Mouse (Mus musculus) MN1 (cell line): ENCODE data around the gene Zswim3.
"Not testable (repeated sequence)": the region's sequence is repeated elsewhere in the genome, so short reads cannot be mapped to it uniquely, and the experiment has no call there.

ENCODE experiments used
- DNase-seq: peaks from one replicate; pipeline ENCODE4 v3.0.0-alpha.2; 2016; ENCODE audit warnings: low spot score

The Zswim3 gene

GRCm38 (mm10) chr2:164855572-164855971 is 50.7 kb downstream of the Zswim3 start:
- DNase-seq: not testable (repeated sequence)

DNA sequence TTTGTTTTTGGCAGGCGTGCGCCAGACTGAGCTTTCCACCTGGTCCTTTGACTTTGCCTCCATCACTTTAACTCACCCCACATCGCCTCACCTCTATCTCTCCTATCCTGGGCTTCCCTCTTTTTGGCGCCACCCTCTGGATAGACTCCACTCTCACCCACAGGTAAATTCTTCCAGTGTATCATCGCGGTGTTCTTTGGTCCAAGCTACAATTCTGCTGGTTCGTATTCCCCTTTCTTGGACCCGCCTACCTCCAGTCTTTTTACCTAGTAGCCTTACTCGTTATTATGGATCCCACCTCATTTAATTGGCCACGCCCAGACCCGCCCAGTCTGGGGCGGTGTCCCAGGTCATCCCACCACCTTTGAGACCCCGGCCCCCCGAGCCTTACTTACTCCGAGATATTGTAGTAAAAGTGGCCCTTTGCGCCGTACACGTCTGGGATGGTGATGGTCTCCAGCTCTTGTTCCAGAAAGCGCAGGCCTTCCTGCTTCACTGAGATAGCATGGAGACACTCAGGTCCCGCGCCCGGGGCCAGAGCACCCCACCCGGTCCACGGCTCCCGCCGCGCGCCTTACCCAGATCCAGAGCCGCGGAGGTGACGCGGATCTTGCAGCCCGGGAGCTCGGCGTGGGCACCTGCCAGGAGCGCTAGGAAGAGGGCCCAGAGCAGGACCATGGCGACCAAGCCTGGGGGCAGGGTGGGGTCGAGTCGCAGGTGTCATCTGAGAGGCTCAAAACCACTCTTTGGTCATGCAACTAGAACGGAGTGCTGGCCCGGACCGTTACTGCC is 51.6 kb downstream of the Zswim3 start:
- DNase-seq: peak; percentile 37

- DNase-seq: peak; percentile 65
Measured at GRCm38 (mm10) chr2:164857101-164857821, 52.4 kb downstream of the Zswim3 start, which contains the start of gene Pltp. Pltp (minus strand) TSS chr2:164857711.

- no peak for DNase-seq
Measured at GRCm38 (mm10) chr2:164857842-164858553, 53.1 kb downstream of the Zswim3 start.

DNA sequence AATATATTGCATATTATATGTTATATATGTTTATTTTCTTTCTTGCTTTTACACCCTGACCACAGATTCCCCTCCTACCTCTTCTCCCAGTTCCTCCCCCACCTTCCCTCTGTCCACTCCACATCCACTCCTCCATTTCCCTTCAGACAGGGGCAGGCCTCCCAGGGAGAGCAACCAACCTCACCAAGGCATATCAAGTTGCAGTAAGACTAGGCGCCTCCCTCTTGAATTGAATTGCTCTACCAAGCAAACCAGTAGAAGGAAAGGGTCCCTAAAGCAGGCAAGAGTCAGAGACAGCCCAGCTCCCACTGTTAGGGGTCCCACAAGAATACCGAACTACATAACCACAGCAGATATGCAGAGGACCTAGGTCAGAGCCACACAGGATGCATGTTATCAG is 54.3 kb downstream of the Zswim3 start:
- DNase-seq: no peak

- no peak for DNase-seq
Measured at GRCm38 (mm10) chr2:164859640-164860432, 54.9 kb downstream of the Zswim3 start.

GRCm38 (mm10) chr2:164861094-164861493 is 56.2 kb downstream of the Zswim3 start:
- DNase-seq: no peak

DNA sequence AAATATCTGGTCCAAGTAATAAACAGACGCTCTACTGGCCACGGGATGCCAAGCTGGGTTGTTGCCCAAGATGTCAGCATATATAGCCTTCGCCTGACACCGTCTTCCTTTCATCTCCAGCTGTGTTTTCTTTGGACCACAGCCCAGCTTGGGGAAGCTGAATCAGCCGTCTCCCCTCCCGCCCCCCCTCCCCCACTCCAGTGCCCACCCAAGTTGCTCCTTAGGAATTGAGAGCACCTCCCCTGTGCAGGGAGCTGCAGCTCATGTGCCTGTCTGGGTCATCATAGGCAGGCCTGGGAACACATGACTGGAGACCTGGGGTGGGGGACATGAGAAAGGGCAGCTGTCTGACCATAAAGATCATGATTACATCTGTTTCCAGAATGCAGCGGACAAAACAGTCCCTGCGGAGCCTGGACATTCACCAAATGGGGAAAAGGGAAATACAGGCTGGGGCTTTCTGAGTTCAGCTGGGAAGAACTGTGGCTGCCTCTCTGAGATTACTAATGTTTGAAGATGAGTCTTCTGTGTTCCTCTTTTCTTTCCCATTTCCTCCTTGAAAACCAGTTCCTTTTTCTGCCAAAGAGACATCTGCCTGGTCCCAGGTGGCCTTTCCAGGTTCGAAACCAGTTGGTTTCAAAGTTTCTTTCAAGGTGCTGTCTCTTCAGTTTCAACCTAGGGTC is 57.4 kb downstream of the Zswim3 start:
- DNase-seq: peak; percentile 90

DNA sequence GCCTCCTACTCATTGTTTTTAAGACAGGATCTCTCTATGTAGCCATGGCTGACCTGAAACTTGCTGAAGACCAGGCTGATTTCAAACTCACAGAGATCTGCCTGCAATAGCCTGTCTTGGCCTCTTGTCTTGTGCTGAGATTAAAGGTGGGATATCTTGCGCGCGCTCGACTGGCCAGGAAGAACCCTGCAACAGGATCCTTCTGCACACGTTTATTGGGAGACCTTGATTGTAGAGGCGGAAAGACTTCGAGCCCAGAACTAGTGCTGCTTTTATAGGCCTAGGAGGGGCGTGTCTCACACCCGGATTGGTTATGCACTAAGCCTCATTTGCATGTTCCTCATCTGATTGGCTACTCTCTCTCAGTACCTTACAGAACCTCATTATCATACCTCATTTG is 58.5 kb downstream of the Zswim3 start:
- DNase-seq: not testable (repeated sequence)

- no peak for DNase-seq
Measured at GRCm38 (mm10) chr2:164864593-164864992, 59.7 kb downstream of the Zswim3 start.

DNA sequence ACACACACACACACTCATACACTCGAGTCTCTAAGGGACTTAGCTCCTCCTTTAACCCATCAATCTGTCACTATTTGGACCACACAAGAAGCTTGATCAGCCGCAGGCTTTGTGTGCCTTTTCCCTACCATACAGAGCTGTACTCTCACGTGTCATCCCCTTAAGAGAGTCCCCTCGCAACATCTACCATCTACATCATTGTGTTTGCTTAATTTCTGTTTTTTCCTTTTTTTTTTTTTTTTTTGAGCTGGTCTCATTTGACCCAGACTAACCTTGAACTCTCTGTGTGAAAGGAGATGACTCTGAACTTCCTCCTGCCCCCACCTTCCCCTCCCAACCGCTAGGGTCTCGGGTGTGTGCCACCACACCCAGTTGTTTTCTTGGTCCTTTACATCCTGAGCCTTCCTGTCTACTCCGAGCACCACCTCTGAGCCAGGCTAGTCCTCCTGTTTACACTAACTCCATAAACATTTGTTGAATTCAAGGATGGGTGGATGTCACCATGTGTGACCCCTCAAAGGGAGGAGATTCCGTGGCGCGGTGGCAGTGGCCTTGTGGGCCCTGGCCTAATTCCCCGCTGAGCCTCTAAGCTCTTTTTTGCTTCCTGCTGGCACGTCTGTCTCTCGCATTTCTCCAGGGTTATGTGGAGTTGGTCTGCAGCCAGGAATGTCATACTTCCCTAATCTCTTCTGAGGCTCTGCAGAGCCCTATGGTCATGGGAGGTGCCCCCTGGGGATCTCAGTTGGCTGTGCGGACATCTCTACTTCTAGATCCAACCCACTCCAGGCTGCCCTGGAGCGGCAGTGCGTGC is 62.0 kb downstream of the Zswim3 start:
- peak; percentile 94 for DNase-seq

DNA sequence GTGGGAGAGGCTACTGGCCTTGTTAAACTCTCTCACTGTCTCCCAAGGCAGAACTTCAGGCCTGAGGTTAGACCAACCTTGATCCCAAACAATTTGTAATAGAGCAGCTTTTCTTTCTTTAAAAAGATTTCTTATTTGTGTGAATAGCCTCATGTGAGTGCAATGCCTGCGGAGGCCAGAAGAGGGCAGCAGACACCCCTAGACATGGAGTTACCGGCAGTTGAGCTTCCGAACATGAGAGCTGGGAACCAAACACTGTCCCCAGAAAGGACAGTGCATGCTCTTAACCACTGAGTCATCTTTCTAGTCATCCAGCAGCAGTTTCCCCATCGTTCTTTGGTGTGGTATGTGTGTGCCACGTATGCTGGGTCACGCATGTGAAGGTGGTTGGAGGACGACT is 62.7 kb downstream of the Zswim3 start:
- DNase-seq: no peak

DNA sequence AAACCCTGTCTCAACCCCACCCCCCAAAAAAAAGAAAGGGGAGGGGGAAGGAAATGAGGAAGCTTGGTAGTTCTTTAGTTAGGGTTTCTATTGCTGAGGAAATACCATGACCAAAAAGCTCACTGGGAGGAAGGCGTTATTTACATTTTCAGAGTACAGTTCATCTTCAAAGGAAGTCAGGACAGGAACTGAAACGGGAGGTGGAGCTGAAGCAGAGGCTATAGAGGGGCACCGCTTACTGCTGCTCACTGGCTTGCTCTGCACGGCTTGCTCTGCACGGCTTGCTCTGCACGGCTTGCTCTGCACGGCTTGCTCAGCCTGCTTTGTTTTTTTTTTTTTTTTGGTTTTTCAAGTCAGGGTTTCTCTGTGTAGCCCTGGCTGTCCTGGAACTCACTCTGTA is 63.6 kb downstream of the Zswim3 start:
- no peak for DNase-seq
